Mouse (Mus musculus) midbrain, postnatal 0 days (tissue): ENCODE data around the gene Sirt6. TPM values are rescaled to one million over a fixed set of nuclear protein-coding genes. Genes with fewer than 3 reads are reported as not detected.
A peak's percentile ranks its signal among the peaks of the same experiment; 100 is the strongest.

Source experiments
- ATAC-seq: fragments of 200-750 bp; cut with Nextera tagmentation; 2 replicates; pipeline ENCODE4 v1.8.0; 2017; ENCODE audit warnings: moderate number of reproducible peaks, mild to moderate bottlenecking, moderate TSS enrichment, moderate library complexity; ENCODE audit not compliant: low FRiP score
- DNase-seq: peaks from one replicate; pipeline ENCODE4 v3.0.0-alpha.2; 2015; ENCODE audit warnings: low spot score
- H3K27ac ChIP-seq: fragments of 300-500 bp; sonication (generic); 2 replicates; pipeline ENCODE4 v1.5.1; 2014; ENCODE audit warnings: low read depth, mild to moderate bottlenecking, low read length, mixed read lengths
- H3K27me3 ChIP-seq: fragments of 300-500 bp; sonication (generic); 2 replicates; pipeline ENCODE4 v1.6.1; 2014; ENCODE audit warnings: low read length, control low read depth, mixed read lengths; ENCODE audit not compliant: insufficient read depth
- H3K36me3 ChIP-seq: fragments of 300-500 bp; sonication (generic); 2 replicates; pipeline ENCODE4 v1.6.1; 2014; ENCODE audit warnings: low read length, control low read depth, mixed read lengths; ENCODE audit not compliant: insufficient read depth
- H3K4me1 ChIP-seq: fragments of 300-500 bp; sonication (generic); 2 replicates; pipeline ENCODE4 v1.6.1; 2014; ENCODE audit warnings: mild to moderate bottlenecking, control low read depth, antibody characterized with exemption, low read length, mixed read lengths; ENCODE audit not compliant: insufficient read depth
- H3K4me2 ChIP-seq: fragments of 300-500 bp; sonication (generic); 2 replicates; pipeline ENCODE4 v1.6.1; 2014; ENCODE audit warnings: low read depth, mild to moderate bottlenecking, low read length, mixed read lengths; ENCODE audit not compliant: poor library complexity, severe bottlenecking
- H3K4me3 ChIP-seq: fragments of 300-500 bp; sonication (generic); 2 replicates; pipeline ENCODE4 v1.5.1; 2014; ENCODE audit warnings: low read depth, mild to moderate bottlenecking, low read length, moderate library complexity
- H3K9ac ChIP-seq: fragments of 300-500 bp; sonication (generic); replicated peaks from 2 replicates; pipeline ENCODE4 v1.6.1; 2014; ENCODE audit warnings: mild to moderate bottlenecking, low read length, moderate library complexity, mixed read lengths; ENCODE audit not compliant: poor library complexity, severe bottlenecking
- H3K9me3 ChIP-seq: fragments of 300-500 bp; sonication (generic); 2 replicates; pipeline ENCODE4 v1.6.1; 2016; ENCODE audit warnings: low read length, control low read depth
- CTCF ChIP-seq: IDR thresholded peaks from 2 replicates; pipeline ENCODE4 v1.5.1; 2016; ENCODE audit warnings: antibody characterized with exemption, mild to moderate bottlenecking
- WGBS: fragments of 180-500 bp; shearing (Covaris S2); extraction: QIAGEN DNeasy Blood & Tissue Kit; methylation state at CpG from one replicate; pipeline ENCODE4 v1.1.7; 2014; 5-methylcytosine and 5-hydroxymethylcytosine counted together
- polyA plus RNA-seq: library from polyadenylated mRNA; unstranded; fragments of >200 nt; fragmentation: Nextera tagmentation; extraction: Ambion mirVana; gene quantifications from 2 replicates; pipeline ENCODE4 v1.2.1, GENCODE M21; 2015
- total RNA-seq: library from RNA; depleted of rRNA; stranded (reverse); fragments of >200 nt; gene quantifications from 2 replicates; pipeline ENCODE4 v1.2.3, GENCODE M21; 2014

The Sirt6 gene
- total and polyA plus RNA-seq, 2 experiments from 2014 or later: 33.8 to 41.0 TPM

DNA sequence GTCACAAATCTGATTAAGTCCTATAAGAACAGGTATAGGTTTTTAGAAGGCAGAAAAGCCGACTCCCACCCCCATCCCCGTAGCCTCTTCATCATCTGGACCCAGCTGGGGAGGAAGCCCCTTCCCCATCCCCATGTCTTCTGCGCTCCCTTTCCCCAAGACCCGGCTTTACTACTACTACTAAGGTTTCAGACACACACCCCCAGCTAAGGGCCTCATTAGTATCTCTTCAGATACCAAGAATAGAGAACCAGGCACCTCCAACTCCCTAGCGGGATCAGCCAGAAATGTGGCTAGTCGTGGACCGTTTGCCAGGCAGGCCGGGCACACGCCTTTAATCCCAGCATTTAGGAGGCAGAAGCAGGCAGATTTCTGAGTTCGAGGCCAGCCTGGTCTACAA lies 27.5 kb downstream of the Sirt6 start:
- Histone ChIP-seq H3K4me2 (no peak overlapping the region), H3K4me1 (peaks cover 25% of the 10 kb centered on the region; the same call in 1 of the 2 replicates), H3K36me3 (no peaks in the 10 kb centered on the region), H3K9ac (no peak overlapping the region), H3K27me3 (peaks cover 7% of the 10 kb centered on the region; the same call in 1 of the 2 replicates), H3K27ac (no peak overlapping the region), H3K9me3 (no peaks in the 10 kb centered on the region), H3K4me3 (no peak overlapping the region)
- ATAC-seq (no peak), DNase-seq (no peak)
- no peak for TF ChIP-seq CTCF
- 54% methylated on average over 10 of the region's 10 CpGs for WGBS

DNA sequence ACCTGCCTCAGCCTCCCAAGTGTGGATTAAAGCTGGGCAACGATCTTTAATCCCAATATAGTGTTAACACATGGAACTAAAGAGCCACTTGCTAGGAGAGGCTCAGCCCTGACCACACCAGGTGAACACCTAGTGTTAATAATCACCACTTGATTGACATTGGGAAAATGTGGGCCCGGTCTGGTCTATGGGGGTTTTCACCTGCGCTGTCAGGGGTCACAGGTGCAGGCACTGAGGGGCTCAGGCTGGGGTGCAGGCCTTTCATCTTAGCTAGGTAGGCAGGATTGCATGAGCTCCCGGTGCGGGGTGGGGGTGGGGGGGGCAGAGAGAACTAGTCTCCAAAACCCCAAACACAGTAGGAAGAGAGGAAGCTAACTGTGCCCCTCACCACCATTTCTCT lies 28.0 kb downstream of the Sirt6 start:
- no peak for ATAC-seq
- Histone ChIP-seq H3K4me3 (no peak overlapping the region), H3K36me3 (no peaks in the 10 kb centered on the region), H3K4me2 (no peak overlapping the region), H3K27ac (no peak overlapping the region), H3K9me3 (no peaks in the 10 kb centered on the region), H3K27me3 (peaks cover 11% of the 10 kb centered on the region; the same call in 1 of the 2 replicates), H3K4me1 (peaks cover 22% of the 10 kb centered on the region; the same call in 1 of the 2 replicates), H3K9ac (no peak overlapping the region)
- 81% methylated on average over 5 of the region's 5 CpGs for WGBS
- no peak for TF ChIP-seq CTCF
- DNase-seq: no peak

DNA sequence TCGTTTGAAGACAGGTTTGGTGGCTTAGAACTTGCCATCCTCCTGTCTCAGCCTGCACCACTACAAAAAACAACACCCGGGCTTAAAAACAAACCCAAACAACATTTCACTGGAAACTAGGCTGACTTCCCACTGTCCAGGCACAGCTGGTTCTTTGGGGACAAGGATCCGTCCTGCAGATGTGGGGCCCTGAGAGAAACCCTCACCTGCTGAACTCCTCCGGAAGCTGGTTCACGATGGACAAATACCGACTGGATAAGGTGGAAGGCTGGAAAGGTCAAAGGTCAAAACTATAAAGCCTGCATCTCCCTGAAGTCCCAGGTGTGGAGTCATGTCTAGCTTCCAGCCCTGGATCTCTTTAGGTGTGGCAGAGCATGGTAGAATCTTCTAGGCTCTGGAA lies 28.7 kb downstream of the Sirt6 start:
- peaks cover 21% of the 10 kb centered on the region; the same call in 1 of the 2 replicates for H3K4me1 ChIP-seq
- no peak overlapping the region for H3K27ac ChIP-seq
- H3K9me3 ChIP-seq: no peaks in the 10 kb centered on the region
- WGBS: 72% methylated on average over 6 of the region's 6 CpGs
- H3K36me3 ChIP-seq: no peaks in the 10 kb centered on the region
- H3K27me3 ChIP-seq: peaks cover 17% of the 10 kb centered on the region; the same call in 1 of the 2 replicates
- ATAC-seq: no peak
- no peak for TF ChIP-seq CTCF
- H3K4me2 ChIP-seq: no peak overlapping the region
- no peak overlapping the region for H3K9ac ChIP-seq
- DNase-seq: no peak
- H3K4me3 ChIP-seq: no peak overlapping the region

DNA sequence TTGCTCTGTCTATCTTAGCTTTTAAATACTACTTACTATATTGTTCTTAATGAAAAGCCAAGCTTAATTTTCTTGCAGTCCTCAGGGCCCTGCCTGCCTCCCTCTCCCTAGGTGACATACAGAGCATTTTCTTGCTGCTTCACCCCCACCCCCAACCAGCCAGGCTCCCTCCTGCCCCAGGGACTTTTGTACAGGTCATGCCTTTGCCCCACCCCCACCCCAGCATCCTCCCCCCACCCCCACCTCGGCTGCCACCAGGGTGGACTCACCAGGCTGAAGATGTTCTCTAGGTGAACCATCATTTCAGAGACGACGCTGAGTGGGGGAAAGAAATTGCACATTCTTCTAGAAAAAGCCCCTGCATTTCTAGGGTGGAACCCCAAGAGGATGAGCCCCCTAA lies 29.3 kb downstream of the Sirt6 start:
- Histone ChIP-seq H3K4me3 (no peak overlapping the region), H3K36me3 (no peaks in the 10 kb centered on the region), H3K9me3 (no peaks in the 10 kb centered on the region), H3K27ac (no peak overlapping the region), H3K9ac (no peak overlapping the region), H3K27me3 (peaks cover 18% of the 10 kb centered on the region), H3K4me1 (peaks cover 21% of the 10 kb centered on the region; the same call in 1 of the 2 replicates), H3K4me2 (no peak overlapping the region)
- no peak for TF ChIP-seq CTCF
- 45% methylated on average over 3 of the region's 3 CpGs for WGBS
- DNase-seq (no peak), ATAC-seq (no peak)

DNA sequence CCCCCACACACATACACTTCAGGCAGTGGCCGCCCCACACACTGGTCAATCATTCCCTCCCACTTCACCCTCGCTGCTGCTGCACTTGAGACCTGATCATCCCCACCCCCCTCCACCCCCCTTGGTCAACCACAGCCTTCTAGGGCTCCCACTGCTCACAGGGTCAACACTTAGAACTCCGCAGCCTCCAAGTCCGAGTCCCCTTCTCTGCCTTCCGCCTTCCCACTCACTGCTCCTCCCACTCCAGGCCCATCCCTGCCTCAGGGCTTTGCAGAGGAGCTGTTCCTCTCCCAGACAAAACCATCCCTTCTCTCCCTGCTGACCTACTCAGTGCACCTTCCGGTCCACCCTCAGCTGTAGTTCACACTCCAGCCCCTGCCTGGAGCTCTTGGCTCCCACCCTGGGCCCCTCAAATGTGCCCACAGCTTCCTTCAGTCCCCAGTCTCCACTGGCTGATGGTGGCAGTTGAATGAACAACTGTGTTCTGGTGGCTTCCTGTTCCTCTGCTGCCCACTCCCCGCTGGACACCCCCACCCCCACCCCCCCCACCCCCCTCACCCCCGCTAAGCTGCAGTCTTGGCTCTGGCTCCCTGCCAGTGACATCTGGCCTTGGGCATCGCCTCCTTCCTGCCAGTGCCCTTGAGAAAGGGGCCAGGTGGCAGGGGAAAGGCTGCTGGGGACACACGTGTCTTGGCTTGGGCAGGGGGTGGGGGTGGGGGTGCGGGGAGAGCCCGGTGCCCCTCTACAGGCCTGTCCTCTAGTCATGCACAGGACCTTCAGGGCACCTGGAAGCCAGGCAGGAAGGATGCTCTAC lies 30.3 kb downstream of the Sirt6 start:
- no peak for TF ChIP-seq CTCF
- peak; percentile 77 for DNase-seq
- Histone ChIP-seq H3K36me3 (no peaks in the 10 kb centered on the region), H3K4me1 (peaks cover 21% of the 10 kb centered on the region; the same call in 1 of the 2 replicates), H3K9me3 (no peaks in the 10 kb centered on the region), H3K27me3 (peaks cover 26% of the 10 kb centered on the region), H3K9ac (no peak overlapping the region; the same call in 1 of the 2 replicates), H3K4me2 (0 out of 2 replicates have a peak overlapping the region, but pooled peaks have one; percentile 28), H3K27ac (no peak overlapping the region; the same call in 1 of the 2 replicates), H3K4me3 (no peak overlapping the region)
- WGBS: 10% methylated on average over 11 of the region's 12 CpGs
- no peak; the same call in 1 of the 2 replicates for ATAC-seq

DNA sequence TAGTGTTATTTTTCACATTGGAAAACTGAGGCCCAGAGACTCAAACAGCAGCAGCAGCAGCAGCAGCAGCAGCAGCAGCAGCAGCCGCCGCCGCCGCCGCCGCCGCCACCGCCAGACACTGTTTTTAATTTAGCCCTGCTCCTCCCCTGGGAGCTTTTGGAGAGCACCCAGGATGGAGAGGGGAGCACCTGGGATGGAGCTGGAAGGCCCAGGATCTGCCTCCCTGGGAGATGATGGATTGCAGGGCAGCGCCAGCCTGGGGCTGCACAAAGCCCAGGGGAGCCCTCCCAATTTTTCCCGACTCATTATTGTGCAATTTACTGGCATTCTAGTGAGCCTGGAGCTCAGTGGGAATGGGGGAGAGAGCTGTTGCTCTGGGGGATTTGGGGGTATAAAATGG lies 31.0 kb downstream of the Sirt6 start:
- ATAC-seq (no peak), DNase-seq (peak; percentile 36)
- no peaks in the 10 kb centered on the region for H3K36me3 ChIP-seq
- no peak overlapping the region for H3K27ac ChIP-seq
- no peak overlapping the region for H3K4me3 ChIP-seq
- H3K4me1 ChIP-seq: peaks cover 21% of the 10 kb centered on the region; the same call in 1 of the 2 replicates
- H3K27me3 ChIP-seq: peaks cover 26% of the 10 kb centered on the region
- no peak for TF ChIP-seq CTCF
- H3K9me3 ChIP-seq: no peaks in the 10 kb centered on the region
- H3K9ac ChIP-seq: no peak overlapping the region
- 3% methylated on average over 10 of the region's 10 CpGs for WGBS
- H3K4me2 ChIP-seq: peak overlapping the region; percentile 28; the same call in 1 of the 2 replicates
